Mouse (Mus musculus): ENCODE results near the gene Sf3a3. TPM values are rescaled to one million over a fixed set of nuclear protein-coding genes. Genes with fewer than 3 reads are reported as not detected.

Gene Sf3a3
- total RNA-seq, 1 experiment: 117 TPM

DNA sequence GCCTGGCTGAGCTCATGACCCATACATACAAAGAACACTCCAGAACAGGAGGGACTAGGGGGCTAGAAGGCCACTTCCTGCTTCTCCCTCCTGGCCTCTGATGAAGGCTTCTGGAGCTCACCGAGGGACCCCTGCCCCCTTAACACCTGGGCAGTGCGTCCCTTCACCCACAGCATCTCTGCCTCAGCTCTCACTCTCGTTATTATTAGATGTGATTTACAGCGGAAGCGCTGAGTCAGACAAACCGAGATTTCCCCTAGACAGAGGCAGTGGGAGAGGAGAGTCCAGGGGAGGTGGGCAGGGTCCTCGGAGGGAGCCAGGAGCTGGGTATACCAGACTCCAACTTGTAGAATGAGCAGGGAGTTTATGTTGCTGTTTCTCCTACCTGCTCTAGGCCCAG, 43.0 kb upstream of the Sf3a3 start:
- TF ChIP-seq ZC3H11A (IDR thresholded peaks at IDR 0.05; ENCODE audit: borderline replicate concordance, low read depth, low read length) (no peak), CHD2 (IDR thresholded peaks at IDR 0.05; ENCODE audit: low read depth, low read length) (no peak), HCFC1 (IDR thresholded peaks at IDR 0.05; ENCODE audit: borderline replicate concordance, insufficient read depth, low read length) (no peak)

DNA sequence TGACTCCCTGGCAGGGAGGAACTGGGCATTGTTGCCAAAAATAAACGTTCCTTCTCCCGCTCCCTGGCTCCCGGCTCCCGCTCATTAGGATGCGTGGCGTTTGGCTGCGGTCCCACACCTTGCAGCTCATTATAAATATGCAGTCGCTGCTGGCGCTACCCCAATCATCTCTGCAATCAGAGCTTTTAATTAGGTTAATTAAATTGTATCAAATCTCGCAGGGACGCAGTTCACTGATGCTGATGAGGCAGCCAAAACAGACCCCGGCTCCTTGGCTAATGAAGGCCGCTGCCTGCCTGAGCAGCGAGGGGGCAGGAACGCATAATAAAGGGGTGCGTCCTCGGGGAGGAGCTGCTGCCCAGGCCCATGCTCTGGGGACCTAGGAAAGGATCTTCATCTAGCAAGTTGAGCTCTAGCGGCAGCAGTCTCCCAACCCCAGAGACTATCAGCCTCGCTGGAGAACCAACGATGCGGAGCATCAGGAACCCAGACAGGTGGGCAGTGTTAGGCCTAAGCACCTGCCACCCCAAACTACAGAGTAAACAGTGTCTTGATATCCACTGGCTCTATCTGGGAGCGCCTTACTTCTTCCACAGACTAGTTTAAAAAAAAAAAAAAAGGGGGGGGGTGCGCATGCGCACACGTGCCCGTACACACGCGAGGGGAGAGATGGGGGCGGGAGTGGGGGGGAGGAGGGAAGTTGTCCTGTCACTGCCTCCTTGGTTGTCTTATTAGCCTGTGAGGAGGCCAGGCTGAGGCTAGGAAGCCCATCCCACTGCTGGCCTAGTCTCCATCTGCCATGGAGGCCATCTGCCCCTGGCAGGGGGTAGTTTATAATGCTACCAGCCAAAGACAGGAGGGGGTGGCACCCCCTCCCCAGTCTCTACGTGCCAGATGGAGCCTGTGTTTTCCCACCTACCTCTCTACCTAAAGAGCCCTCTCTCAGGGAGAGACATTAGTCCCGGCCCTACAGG, 41.9 kb upstream of the Sf3a3 start:
- no peaks in the 10 kb centered on the region for H3K9me3 ChIP-seq (ENCODE audit: control insufficient read depth, insufficient read depth, low read depth, low read length)
- TF ChIP-seq ZNF384 (IDR thresholded peaks at IDR 0.05; ENCODE audit: low read depth, low read length) (peak; percentile 71), CHD2 (IDR thresholded peaks at IDR 0.05; ENCODE audit: low read depth, low read length) (no peak)
- H3K27ac ChIP-seq (ENCODE audit: insufficient read depth, low read depth, low read length, poor library complexity, severe bottlenecking): no peak overlapping the region
- peaks cover 5% of the 10 kb centered on the region; the same call in 1 of the 2 replicates for H3K36me3 ChIP-seq (ENCODE audit: control insufficient read depth, insufficient read depth, low read length, poor library complexity, severe bottlenecking)
- H3K9ac ChIP-seq (ENCODE audit: insufficient read depth, low read depth, low read length, poor library complexity, severe bottlenecking): no peak overlapping the region
- H3K4me3 ChIP-seq (ENCODE audit: insufficient read depth in 1 of 2, low read depth in 1 of 2, low read length in 2 of 2, poor library complexity in 1 of 2, severe bottlenecking in 1 of 2): peak overlapping the region; percentile 40 to 41; a peak in 3 of 4 replicates
- in situ Hi-C loops (cut with MboI; ENCODE audit: low sequenced_read_pairs in 2 of 2, unreplicated experiment in 2 of 2): no loop called here
- H3K4me1 ChIP-seq (ENCODE audit: control insufficient read depth in 2 of 2, insufficient read depth in 2 of 2, low read length in 2 of 2, poor library complexity in 1 of 2): peaks cover 0 to 17% of the 10 kb centered on the region in 2 experiments; a peak in 2 of 4 replicates
- no peak for DNase-seq (ENCODE audit: low read depth, low spot score)

More for the DNA sequence above, 43.0 kb upstream of the Sf3a3 start:
- no peak for DNase-seq (ENCODE audit: low read depth, low spot score)
- Histone ChIP-seq H3K27ac (ENCODE audit: insufficient read depth, low read depth, low read length, poor library complexity, severe bottlenecking) (no peak overlapping the region), H3K4me3 (ENCODE audit: insufficient read depth in 1 of 2, low read depth in 1 of 2, low read length in 2 of 2, poor library complexity in 1 of 2, severe bottlenecking in 1 of 2) (no peak overlapping the region), H3K9ac (ENCODE audit: insufficient read depth, low read depth, low read length, poor library complexity, severe bottlenecking) (no peak overlapping the region), H3K9me3 (ENCODE audit: control insufficient read depth, insufficient read depth, low read depth, low read length) (no peaks in the 10 kb centered on the region), H3K4me1 (ENCODE audit: control insufficient read depth in 2 of 2, insufficient read depth in 2 of 2, low read length in 2 of 2, poor library complexity in 1 of 2) (peaks cover 0 to 17% of the 10 kb centered on the region in 2 experiments; a peak in 2 of 4 replicates), H3K36me3 (ENCODE audit: control insufficient read depth, insufficient read depth, low read length, poor library complexity, severe bottlenecking) (0 out of 2 replicates have a peak, but pooled peaks cover 3% of the 10 kb centered on the region)
- in situ Hi-C loops (cut with MboI; ENCODE audit: low sequenced_read_pairs in 2 of 2, unreplicated experiment in 2 of 2): no loop called here

DNA sequence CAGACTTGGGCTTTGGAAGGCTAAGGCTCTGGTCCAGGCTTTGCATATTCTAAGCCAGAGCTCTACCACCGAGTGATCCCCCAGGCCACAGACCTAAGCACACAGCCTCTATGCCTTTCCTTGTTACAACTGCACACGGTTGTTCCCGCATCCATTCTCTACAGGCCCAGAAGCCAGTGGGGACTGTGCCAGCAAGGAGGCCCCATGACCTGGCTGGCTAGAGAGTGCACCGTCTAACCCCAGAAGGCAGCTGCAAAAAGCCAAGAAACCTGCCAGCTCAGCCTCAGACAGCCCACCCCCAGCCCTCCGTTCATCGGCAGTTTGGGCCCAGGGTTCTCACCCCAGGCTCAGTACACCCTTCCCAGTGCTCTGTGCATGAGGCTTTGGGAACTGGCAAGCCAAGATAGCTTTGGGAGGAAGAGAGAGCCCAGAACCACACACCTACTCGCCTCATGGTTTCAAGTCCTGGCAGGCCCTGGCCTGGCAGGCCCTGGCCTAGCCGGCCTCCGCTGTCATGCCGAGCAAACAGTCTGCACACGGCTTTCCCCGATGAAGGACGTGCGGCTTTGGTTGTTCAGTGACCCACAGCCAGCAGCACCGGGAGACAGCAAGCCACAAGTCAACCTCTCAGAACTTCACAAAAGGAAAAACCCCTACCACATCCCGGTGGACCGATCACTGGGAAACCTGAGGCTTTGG, 40.1 kb upstream of the Sf3a3 start:
- no peak for DNase-seq (ENCODE audit: low read depth, low spot score)
- Histone ChIP-seq H3K9ac (ENCODE audit: insufficient read depth, low read depth, low read length, poor library complexity, severe bottlenecking) (no peak overlapping the region), H3K4me1 (ENCODE audit: control insufficient read depth in 2 of 2, insufficient read depth in 2 of 2, low read length in 2 of 2, poor library complexity in 1 of 2) (peaks cover 0 to 15% of the 10 kb centered on the region in 2 experiments; a peak in 2 of 4 replicates), H3K27ac (ENCODE audit: insufficient read depth, low read depth, low read length, poor library complexity, severe bottlenecking) (no peak overlapping the region), H3K36me3 (ENCODE audit: control insufficient read depth, insufficient read depth, low read length, poor library complexity, severe bottlenecking) (peaks cover 5% of the 10 kb centered on the region; the same call in 1 of the 2 replicates), H3K9me3 (ENCODE audit: control insufficient read depth, insufficient read depth, low read depth, low read length) (no peaks in the 10 kb centered on the region), H3K4me3 (ENCODE audit: insufficient read depth in 1 of 2, low read depth in 1 of 2, low read length in 2 of 2, poor library complexity in 1 of 2, severe bottlenecking in 1 of 2) (no peak overlapping the region)
- TF ChIP-seq ZNF384 (IDR thresholded peaks at IDR 0.05; ENCODE audit: low read depth, low read length) (no peak), ZC3H11A (IDR thresholded peaks at IDR 0.05; ENCODE audit: borderline replicate concordance, low read depth, low read length) (no peak), CHD2 (IDR thresholded peaks at IDR 0.05; ENCODE audit: low read depth, low read length) (no peak), MAFK (IDR thresholded peaks at IDR 0.05; ENCODE audit: insufficient read depth, low read depth, low read length) (no peak), HCFC1 (IDR thresholded peaks at IDR 0.05; ENCODE audit: borderline replicate concordance, insufficient read depth, low read length) (no peak)
- in situ Hi-C loops (cut with MboI; ENCODE audit: low sequenced_read_pairs in 2 of 2, unreplicated experiment in 2 of 2): loop anchor here in 1 of 2 experiments (25.0 kb wide), 1 partner anchor 737 kb away; no protein-coding TSS in a partner anchor

DNA sequence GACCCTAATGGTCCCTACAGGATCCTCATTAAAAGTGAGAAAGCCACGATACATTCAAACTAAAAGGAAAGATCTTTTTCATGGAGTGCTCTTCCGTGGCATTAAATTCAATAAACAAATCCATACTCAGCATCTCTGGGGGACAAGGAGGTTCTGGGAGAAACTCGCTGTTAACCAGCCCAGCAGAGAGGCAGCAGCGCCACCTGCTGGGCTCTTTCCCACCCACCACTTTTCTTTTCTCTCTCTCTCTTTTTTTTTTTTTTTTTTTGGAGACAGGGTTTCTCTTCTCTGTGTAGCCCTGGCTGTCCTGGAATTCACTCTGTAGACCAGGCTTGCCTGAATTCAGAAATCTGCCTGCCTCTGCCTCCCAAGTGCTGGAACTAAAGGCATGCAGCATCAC, 39.5 kb upstream of the Sf3a3 start:
- peaks cover 0 to 15% of the 10 kb centered on the region in 2 experiments; a peak in 2 of 4 replicates for H3K4me1 ChIP-seq (ENCODE audit: control insufficient read depth in 2 of 2, insufficient read depth in 2 of 2, low read length in 2 of 2, poor library complexity in 1 of 2)
- peak; percentile 60 for DNase-seq (ENCODE audit: low read depth, low spot score)
- H3K27ac ChIP-seq (ENCODE audit: insufficient read depth, low read depth, low read length, poor library complexity, severe bottlenecking): no peak overlapping the region
- H3K36me3 ChIP-seq (ENCODE audit: control insufficient read depth, insufficient read depth, low read length, poor library complexity, severe bottlenecking): peaks cover 9% of the 10 kb centered on the region; the same call in 1 of the 2 replicates
- H3K9me3 ChIP-seq (ENCODE audit: control insufficient read depth, insufficient read depth, low read depth, low read length): no peaks in the 10 kb centered on the region
- H3K4me3 ChIP-seq (ENCODE audit: insufficient read depth in 1 of 2, low read depth in 1 of 2, low read length in 2 of 2, poor library complexity in 1 of 2, severe bottlenecking in 1 of 2): no peak overlapping the region
- in situ Hi-C loops (cut with MboI; ENCODE audit: low sequenced_read_pairs in 2 of 2, unreplicated experiment in 2 of 2): loop anchor here in 1 of 2 experiments (25.0 kb wide), 1 partner anchor 738 kb away; no protein-coding TSS in a partner anchor
- TF ChIP-seq CHD2 (IDR thresholded peaks at IDR 0.05; ENCODE audit: low read depth, low read length): no peak
- 0 out of 2 replicates have a peak, but pooled peaks have one; percentile 55 for TF ChIP-seq MAFK (IDR thresholded peaks at IDR 0.05; ENCODE audit: insufficient read depth, low read depth, low read length)
- TF ChIP-seq ZNF384 (IDR thresholded peaks at IDR 0.05; ENCODE audit: low read depth, low read length): peak; percentile 99
- TF ChIP-seq HCFC1 (IDR thresholded peaks at IDR 0.05; ENCODE audit: borderline replicate concordance, insufficient read depth, low read length): no peak
- TF ChIP-seq ZC3H11A (IDR thresholded peaks at IDR 0.05; ENCODE audit: borderline replicate concordance, low read depth, low read length): peak; percentile 94
- H3K9ac ChIP-seq (ENCODE audit: insufficient read depth, low read depth, low read length, poor library complexity, severe bottlenecking): no peak overlapping the region

All from ES-E14 (cell line).